Mouse (Mus musculus) gonadal fat pad, adult 2 months (tissue): ENCODE measurements at regions not wholly inside any gene's neighbourhood (a gene's known extent, or its start where the extent isn't known, plus 50 kb on each side); places are given as distances from the start of the nearest gene placed in this dataset.

ENCODE experiments used
- DNase-seq: peaks from one replicate; pipeline ENCODE4 v3.0.0-alpha.2; 2012; ENCODE audit warnings: low read depth

DNA sequence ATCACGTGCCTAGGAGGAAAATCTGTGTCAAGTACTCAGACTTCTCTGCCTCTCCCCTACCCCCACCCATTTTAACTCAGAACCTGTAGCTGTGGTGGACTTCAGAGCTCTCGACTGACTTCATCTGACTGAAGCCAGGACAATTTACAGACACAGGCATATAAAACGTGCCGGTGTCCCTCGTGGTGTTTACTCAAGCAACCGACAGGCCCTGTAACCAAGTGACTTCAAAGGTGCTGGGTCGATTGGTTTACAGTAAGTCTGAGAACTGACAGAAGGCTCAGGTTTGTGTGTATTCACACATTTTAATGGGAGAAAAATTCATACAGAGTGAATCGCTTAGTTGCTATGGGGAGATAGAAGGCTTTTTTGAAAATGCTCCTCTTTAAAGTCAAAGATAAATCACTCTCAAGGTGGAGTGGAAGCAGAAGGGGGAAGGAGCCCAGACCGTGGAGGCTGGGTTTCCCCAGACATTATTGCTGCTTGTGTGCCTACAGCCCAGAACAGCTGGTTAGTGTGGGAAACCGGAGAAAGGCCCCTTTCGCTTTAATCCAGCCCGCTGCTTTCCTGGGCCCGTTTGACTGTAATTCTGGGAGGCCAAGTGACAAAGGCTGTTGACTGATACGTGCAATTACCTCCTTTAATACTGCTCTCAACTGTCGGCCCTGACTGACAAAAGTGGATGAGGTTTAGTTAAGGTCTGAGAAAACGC, 218.6 kb downstream of the Sox2 start:
- DNase-seq: no peak

DNA sequence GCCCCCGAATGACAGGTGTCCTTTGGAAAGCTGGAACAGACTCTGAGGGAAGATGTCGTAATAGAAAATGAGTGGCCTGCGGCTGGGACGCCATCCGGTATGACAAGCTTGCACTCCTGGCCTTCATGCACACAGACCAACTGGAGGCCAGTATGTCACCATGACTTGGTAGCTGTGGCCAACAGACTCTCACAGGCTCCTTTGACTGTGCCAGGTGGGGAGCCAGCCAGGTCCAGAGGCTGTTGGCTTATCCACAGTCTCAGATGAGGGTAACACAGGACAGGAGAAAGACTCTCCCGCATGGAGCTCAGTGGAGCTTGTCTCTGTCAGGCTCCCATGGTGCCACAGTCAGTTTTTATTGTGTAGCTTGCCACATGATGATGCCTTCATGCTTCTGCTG, 219.7 kb downstream of the Sox2 start:
- DNase-seq: peak; percentile 81

DNA sequence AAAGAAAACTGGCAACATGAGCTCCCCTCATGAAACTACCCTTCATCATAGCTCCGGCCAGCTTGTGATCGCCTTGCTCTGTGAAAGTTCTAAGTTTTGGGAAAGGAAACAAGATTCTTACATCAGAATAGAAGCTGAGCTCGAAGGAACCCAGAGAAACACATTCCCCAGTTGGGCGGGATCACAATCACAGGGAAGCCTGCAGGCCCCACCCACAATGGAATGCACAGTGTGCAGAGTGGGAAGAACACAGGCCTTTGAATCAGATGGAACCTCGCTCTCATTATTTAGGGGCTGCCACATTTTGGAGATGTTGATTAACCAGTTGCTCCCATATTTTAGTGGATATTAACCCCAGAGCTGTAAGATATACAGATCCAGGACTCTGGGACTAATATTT, 234.9 kb downstream of the Sox2 start:
- no peak for DNase-seq

DNA sequence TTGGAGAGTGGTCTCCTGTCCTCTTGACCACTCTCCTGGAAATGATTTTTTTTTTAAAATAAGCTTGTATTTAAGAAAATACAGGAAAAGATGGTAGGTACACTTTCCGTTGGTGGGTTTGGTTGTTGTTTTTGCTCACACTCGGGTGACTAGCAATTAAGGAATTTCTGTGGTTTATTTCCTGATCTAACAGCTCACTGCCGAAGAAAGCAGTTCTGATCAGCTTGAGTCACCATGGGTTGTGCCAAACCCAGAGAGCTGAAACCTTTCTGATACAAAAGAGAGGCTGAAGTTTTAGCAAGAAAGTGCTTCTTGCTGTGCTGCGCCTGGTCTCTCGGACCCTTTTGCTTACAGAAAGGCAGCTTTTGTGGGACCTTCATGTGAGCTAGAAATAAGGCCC, 243.2 kb downstream of the Sox2 start:
- no peak for DNase-seq

DNA sequence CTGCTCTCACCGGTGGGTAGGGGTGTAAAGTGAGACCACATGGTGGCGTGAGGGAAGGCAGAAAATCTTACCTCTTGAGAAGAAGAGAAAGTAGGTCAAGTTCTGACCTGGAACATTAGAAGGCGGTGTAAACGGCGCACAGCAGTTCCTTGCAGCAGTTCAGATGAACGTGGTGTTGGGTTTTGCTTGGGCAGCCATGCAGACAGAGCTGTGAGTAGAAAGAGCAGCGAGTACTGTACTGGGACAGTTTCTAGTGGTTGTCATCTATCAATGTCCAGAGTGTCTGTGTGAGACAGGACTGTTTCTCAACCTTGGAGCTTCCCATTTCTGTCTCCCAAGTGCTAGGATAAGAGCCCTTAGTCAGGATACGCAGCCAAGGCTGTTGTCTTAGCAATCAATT, 252.9 kb downstream of the Sox2 start:
- DNase-seq: no peak

DNA sequence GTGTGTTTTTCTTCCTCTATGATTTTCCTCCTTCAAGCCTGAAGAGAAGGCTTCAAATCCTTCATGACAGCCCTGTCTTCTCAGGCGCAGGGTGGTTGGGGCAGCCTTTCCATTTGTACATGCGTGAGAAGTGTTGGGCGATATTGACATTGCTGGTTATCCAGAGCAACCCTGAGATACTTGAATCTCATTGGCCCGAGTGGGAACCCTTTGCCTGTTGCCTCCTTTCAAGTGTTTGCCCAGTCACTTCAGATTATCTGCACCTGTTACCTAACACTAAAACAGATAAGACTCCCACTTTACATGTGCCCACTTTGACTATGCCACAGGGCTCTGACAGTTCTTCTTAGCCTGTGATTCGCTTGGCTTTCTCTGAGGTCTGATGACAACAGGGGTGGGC, 258.3 kb downstream of the Sox2 start:
- DNase-seq: no peak

DNA sequence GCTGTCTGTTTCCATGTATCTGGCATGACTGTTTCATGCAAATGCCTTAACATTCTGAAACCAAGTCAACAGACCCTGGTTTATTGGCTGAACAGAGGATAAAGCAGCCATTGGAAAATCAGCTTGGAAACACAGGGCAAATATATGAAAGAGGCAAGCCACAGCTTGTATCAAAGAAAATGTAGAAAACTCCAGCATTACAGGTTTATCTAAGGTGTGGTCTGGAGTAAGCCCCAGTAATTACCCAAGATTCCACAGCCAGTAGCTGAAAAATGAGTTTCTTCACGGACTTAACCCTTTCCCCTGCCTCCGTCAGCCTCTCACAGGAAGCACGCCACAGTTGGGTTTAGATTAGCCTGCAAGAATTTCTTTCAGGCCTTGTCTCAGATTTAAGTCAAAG, 259.1 kb downstream of the Sox2 start:
- no peak for DNase-seq

DNA sequence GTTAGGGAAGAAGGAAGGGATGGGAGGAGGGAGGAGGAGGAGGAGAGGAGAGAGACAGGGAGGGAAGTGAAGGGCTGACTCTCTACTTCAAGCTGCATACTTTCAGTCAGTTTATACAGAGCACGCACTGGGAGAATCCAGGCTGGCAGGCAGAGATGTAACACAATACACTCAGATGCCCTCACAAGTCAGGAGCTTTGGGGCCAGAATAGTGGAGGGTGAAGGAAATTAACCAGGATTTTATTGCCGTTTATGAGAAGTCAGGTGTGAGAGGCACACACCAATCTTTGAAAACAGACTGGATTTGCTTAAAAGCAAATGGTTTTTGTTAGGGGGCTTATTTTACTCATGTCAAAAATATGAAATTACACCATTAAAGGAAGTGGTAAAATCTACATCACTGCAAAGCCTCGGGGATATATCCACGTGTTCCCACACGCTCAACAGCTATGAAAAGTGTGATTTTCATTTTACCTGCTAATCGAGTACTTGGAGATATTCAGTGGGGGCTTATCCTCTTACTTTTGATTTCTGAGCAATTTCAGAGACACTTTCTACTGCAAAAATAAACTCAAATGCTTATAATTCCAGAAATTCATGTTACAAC, 268.2 kb downstream of the Sox2 start:
- DNase-seq: no peak

DNA sequence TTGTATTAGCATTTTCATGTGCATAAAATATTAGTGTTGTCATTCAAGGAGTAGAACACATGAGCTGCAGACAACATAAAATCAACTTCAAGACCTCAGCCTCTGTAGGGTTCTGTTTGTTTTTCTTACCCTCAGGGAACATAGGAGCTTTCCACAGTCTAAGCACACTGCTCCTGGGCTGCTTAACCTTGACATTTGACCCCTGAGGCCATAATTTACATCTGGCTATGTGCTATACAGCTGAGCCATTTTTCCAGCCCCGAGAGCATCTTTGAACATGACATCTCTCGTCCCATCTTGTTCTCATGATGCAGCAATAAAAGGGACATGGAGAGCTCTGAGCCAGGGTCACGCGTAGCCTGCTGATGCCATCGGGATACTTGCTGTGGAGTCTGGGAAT, 270.3 kb downstream of the Sox2 start:
- DNase-seq: no peak

DNA sequence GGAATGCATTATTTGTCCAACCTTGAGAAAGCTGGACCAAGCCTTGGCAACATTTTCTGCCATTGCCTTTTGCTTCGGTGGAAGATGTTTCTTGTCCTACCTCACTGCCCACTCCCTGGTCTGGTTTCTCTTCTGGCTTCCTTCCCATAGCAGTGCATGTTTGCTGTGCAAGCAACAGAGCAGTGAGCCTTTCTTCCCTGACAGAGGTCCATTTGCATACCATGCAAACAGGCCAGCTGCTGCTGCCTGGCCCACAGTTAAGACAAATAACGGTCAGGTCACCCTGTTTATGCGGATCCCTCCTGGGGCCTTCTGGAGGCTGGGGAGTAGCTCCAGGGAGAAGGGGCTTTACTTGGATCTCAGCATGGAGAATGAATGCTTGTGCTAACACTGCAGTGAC, 299.7 kb downstream of the Sox2 start:
- no peak for DNase-seq

DNA sequence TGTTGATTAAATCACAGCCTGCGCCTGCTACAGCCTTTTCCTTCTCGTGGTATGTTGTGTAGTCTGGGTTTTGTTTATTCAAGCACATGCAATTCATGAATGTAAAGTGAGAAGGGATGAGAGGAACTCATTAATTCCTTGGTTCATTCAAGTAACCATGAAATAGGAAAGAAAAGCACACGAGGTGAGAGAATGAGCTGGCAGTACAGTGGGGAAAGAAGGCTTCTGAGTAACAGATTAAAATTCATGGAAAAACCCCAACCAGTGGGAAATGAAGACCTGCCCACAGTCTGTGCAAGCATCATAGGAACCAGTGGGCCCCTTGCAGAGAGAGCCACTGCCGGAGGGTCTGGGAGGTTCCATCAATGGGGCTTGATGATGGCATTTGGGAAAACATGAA, 306.0 kb downstream of the Sox2 start:
- DNase-seq: no peak

DNA sequence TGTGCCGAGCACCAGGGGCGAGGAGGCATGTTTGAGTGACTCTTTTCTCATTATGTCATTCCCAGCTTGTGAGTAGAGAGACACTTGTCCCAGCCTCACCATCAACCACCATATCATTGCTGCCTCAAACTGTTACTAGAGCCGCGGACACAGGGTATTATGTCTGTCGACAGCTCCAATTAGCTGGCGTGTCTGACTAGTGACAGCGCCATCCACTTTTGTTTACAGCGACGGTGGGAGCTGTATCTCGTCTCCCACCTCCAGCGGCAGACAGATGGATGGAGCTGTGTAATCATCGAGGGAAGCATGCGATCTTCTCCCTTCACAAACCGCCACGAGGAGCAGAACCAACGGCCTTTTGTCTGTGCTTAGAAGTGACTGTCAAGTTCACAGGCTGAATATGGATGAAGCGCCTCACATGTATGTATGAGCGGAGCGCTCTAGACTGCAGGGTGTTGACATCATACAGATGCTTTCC, 308.9 kb downstream of the Sox2 start:
- no peak for DNase-seq

DNA sequence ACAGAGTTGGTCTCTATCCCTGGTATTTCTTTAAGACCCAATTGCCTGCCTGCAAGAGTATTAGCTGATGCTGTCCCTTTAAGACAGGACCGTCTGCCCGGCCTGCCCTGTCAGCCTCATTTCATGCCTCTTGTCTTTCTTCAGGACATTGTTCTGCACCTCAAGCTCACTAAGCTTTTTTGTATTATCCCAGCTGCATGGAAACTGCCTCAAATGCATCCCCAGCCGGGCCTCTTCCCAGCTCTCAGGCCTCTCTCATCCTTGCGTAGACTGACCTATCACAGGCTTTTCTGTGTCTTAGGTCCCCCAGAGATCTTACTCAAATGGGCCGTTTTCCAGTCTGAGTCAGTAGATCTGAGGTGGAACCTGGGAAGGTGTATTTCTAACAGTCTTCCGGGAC, 316.2 kb downstream of the Sox2 start:
- DNase-seq: no peak

DNA sequence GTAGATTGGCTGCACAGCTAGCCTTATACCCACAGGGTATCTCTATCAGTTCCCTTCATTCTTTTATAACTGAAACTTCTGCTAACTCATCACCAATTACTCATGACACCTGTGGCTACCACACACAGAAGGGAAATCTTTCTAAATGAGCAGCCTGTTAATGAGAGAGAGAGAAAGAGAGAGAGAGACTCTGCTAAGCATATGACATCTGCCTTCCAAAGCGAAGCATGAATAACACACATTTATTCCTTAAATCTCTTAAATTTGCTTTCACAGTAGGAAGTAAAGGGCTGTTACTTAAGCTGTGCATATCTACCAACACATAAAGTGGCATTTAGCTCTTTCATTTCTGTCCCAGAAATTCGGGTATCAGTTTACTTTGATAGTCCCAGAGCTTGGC, 317.7 kb downstream of the Sox2 start:
- no peak for DNase-seq

DNA sequence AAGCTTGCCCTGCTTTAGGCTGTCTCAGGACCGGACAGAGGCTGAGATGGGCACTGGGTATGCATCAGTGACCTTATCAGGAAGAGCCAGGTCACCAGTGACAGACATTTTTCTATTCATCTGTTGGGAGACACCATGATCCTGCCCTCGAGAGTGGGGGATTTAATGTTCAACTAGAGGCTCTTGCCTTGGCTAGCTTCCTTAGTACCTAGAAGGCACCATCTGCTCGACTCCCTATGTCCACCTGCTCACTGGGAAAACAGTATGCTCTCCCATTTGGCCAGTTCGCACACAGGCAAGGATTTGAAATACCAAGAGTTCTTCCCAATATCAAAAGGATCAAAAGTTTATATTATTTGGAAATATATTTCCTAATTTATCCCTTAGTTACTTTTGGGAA, 321.3 kb downstream of the Sox2 start:
- no peak for DNase-seq

DNA sequence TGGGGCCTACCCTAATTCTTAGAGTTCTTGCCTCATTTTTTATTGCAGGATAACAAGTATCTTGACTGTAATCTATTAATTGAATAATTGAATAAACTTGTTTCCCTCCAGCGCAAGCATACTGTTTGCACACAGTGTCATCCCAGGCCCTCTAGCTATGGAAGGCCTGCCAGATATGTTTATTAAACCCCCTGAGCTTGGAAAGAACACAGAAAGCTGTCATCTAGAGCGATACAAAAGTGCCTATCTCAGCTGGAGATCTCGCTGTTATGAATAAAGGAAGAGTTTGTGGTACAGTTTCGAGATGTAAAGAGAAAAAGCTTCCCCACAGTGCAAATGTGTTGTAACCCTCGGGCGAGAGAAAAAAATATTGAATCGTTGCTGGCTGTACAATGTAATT, 324.2 kb downstream of the Sox2 start:
- no peak for DNase-seq
